Mouse (Mus musculus): ENCODE results near the gene Snx11. TPM values are rescaled to one million over a fixed set of nuclear protein-coding genes. Genes with fewer than 3 reads are reported as not detected.

The Snx11 gene
- polyA plus RNA-seq, 1 experiment from 2014 or later, result 17.8 TPM

DNA sequence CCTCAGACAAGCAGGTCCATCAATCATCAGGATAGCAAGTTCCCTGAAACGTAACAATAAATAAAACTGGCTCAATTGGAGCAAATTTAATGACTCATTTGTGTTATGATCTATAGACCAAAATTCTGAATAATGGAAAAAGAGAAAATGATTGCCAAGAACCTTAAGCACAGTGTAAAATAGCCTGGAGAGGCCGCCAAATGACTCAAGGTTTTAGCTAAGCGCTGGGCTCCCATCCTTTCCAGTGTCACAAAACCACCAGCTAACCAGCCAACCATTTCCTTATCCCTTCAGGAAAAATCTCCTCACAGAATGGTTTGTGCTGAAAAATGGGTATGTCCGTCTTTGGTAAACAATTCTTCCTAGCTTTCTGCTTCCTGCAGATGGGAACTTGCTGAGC, 33.5 kb downstream of the Snx11 start:
- no peaks in the 10 kb centered on the region for H3K9me3 ChIP-seq
- H3K36me3 ChIP-seq, result no peaks in the 10 kb centered on the region
- no peak for DNase-seq (ENCODE audit: low spot score)
- peaks cover 23% of the 10 kb centered on the region for H3K27me3 ChIP-seq (ENCODE audit: insufficient read depth, poor library complexity, severe bottlenecking)
- H3K4me1 ChIP-seq, result no peaks in the 10 kb centered on the region
- WGBS, result 73% methylated on average over 4 of the region's 4 CpGs
- no peak overlapping the region for H3K4me3 ChIP-seq
- H3K27ac ChIP-seq, result no peak overlapping the region

DNA sequence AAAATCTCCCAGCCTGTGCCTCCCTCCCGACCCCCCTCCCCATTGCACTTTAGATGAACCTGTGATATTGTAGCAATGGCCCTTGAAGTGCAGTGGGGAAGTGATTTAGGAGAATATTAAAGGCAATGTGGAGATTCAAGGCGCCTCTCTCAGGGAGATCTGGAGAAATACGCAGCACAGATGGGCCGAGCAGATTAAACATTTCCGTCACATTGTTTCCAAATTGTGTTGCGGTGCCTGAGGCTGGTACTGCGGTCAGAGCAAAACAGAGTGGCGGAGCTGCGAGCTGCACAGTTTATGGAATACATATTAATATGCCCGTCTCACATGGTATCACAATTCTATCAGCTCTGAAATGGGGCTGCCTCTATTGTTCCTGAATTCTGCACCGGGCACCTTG, 34.4 kb downstream of the Snx11 start:
- Histone ChIP-seq H3K4me1 (no peaks in the 10 kb centered on the region), H3K4me3 (no peak overlapping the region), H3K27me3 (ENCODE audit: insufficient read depth, poor library complexity, severe bottlenecking) (peaks cover 29% of the 10 kb centered on the region), H3K9me3 (no peaks in the 10 kb centered on the region), H3K36me3 (no peaks in the 10 kb centered on the region), H3K27ac (no peak overlapping the region)
- DNase-seq (ENCODE audit: low spot score), result no peak
- WGBS, result 73% methylated on average over 11 of the region's 11 CpGs

DNA sequence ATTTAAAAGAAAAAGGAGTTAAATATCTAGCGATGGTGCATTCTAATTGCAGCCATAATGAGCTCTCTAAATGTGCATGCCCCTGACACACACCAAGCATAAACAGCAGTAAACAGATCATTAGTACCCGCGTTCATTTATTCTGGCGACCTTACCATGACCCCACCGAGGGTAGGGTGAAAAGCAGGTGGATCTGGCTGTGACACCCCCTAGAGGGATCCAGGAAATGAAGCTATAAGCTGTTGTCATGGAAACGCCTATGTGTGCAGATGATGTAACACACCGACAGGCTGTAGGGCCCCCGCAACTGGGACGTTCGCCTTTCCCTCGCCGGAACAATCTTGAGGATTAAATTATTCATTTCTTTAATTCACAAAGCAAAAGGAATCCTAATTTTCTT, 35.4 kb downstream of the Snx11 start:
- 54% methylated on average over 12 of the region's 12 CpGs for WGBS
- Histone ChIP-seq H3K27ac (no peak overlapping the region), H3K9me3 (no peaks in the 10 kb centered on the region), H3K4me1 (no peaks in the 10 kb centered on the region), H3K4me3 (no peak overlapping the region), H3K27me3 (ENCODE audit: insufficient read depth, poor library complexity, severe bottlenecking) (peaks cover 35% of the 10 kb centered on the region), H3K36me3 (no peaks in the 10 kb centered on the region)
- no peak for DNase-seq (ENCODE audit: low spot score)

DNA sequence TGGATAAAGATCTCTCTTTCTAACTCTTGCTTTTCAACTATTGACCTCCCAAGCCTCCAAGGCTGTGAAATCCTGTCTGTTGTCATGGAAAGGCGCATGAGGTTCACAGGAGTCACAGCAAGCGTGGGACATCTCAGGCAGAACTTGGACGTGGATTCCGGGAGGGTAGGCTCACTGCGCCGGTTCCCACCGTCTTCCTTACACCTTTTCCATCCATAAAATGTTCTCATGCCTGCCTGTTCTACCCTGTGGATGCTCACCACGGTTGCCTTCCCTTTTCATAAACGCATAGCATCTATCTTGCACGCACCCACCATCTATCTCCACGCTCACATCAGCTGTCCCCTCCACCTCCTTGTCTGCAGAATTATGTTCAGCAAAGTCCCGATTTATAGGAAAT, 36.6 kb downstream of the Snx11 start:
- WGBS, result 70% methylated on average over 12 of the region's 12 CpGs
- Histone ChIP-seq H3K36me3 (no peaks in the 10 kb centered on the region), H3K27ac (no peak overlapping the region), H3K9me3 (no peaks in the 10 kb centered on the region), H3K4me1 (peaks cover 3% of the 10 kb centered on the region; the same call in 1 of the 2 replicates), H3K27me3 (ENCODE audit: insufficient read depth, poor library complexity, severe bottlenecking) (peaks cover 40% of the 10 kb centered on the region), H3K4me3 (no peak overlapping the region)
- no peak for DNase-seq (ENCODE audit: low spot score)

DNA sequence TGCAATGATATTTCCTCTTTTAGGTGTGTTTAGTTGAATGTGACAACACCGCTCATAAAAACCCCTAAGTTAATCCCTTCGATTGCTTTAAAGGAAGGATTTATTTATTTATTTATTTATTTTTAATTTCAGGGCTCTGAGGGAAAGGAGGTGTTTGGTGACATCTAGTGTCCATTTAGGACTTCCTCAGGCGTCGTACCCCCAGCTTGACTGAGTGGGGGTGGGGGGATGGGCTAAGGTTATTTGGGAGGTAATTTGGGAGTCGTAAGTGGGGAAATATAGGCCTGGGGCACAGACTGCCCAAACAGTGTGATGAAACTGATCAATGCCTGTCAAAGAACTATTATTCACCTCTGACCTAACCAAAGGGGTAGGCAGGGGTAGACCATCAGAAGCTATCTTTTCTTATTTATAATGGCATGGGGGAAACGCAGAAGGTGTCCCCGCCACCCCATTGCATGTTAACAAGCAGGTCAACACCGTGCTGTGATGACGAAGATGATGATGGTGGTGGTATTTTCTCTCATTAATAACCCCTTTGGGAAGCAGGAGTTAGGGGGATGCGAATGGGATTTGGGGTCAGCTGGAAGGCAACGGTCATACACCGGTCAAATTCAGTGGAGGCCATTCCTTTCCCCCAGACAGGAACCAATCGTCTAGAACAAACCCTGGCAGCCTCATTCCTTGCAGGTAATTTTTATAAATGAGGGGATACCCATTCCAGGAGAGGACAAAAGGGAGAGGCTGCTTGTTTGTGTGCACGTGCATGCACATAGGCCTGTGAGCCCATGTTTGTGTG, 39.5 kb downstream of the Snx11 start:
- no peaks in the 10 kb centered on the region for H3K36me3 ChIP-seq
- WGBS, result 75% methylated on average over 14 of the region's 14 CpGs
- no peaks in the 10 kb centered on the region for H3K9me3 ChIP-seq
- H3K4me1 ChIP-seq, result peaks cover 3% of the 10 kb centered on the region; the same call in 1 of the 2 replicates
- peaks cover 48% of the 10 kb centered on the region for H3K27me3 ChIP-seq (ENCODE audit: insufficient read depth, poor library complexity, severe bottlenecking)
- no peak for DNase-seq (ENCODE audit: low spot score)
- no peak overlapping the region for H3K27ac ChIP-seq
- H3K4me3 ChIP-seq, result no peak overlapping the region

DNA sequence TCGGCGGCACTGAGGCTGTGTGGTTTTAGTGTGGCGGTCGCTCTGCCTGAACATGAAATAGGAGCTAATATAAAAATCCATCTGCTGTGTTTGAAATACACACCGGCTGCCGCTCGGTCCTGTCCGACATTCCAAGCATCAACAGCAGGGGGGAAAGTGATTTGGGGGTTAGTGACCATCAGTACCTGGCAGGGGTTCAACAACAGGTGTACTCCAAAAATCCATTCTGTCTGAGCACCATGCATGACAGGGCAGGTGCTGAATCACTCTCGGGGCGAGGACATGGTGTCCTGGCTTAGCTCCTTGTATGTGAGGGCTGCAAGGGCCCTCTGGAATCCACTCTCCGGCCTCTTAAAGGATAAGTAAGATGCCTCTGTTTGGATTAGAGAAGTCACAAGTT, 41.0 kb downstream of the Snx11 start:
- H3K36me3 ChIP-seq, result no peaks in the 10 kb centered on the region
- H3K9me3 ChIP-seq, result no peaks in the 10 kb centered on the region
- H3K4me1 ChIP-seq, result peaks cover 3% of the 10 kb centered on the region; the same call in 1 of the 2 replicates
- peak overlapping the region; percentile 46 for H3K4me3 ChIP-seq
- no peak for DNase-seq (ENCODE audit: low spot score)
- H3K27me3 ChIP-seq (ENCODE audit: insufficient read depth, poor library complexity, severe bottlenecking), result peaks cover 38% of the 10 kb centered on the region
- no peak overlapping the region for H3K27ac ChIP-seq
- WGBS, result 16% methylated on average over 11 of the region's 11 CpGs

DNA sequence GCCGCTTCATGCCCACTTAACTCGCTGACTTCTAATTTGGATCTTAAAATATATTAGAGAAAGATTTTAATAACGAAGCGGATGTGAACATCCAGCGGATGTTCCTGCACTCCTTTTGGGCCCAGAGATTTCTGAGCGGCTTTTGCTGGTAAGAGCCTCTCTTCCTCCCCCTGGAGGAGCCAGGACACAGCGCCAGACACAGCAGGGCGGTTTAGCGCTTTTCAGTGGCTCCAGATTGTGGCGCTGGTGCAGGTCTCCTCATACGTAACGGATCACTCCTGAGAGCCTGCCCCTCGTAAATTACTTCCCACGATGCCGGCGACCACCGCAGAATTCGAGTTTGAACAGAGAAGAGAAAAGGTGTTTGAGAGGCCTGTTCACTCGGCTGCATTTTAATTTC, 41.5 kb downstream of the Snx11 start:
- peak overlapping the region; percentile 38; the same call in 1 of the 2 replicates for H3K27ac ChIP-seq
- peak; percentile 87 for DNase-seq (ENCODE audit: low spot score)
- peaks cover 34% of the 10 kb centered on the region for H3K27me3 ChIP-seq (ENCODE audit: insufficient read depth, poor library complexity, severe bottlenecking)
- H3K4me1 ChIP-seq, result peaks cover 3% of the 10 kb centered on the region; the same call in 1 of the 2 replicates
- WGBS, result 2% methylated on average over 19 of the region's 19 CpGs
- H3K4me3 ChIP-seq, result peak overlapping the region; percentile 46
- H3K36me3 ChIP-seq, result no peaks in the 10 kb centered on the region
- H3K9me3 ChIP-seq, result no peaks in the 10 kb centered on the region

DNA sequence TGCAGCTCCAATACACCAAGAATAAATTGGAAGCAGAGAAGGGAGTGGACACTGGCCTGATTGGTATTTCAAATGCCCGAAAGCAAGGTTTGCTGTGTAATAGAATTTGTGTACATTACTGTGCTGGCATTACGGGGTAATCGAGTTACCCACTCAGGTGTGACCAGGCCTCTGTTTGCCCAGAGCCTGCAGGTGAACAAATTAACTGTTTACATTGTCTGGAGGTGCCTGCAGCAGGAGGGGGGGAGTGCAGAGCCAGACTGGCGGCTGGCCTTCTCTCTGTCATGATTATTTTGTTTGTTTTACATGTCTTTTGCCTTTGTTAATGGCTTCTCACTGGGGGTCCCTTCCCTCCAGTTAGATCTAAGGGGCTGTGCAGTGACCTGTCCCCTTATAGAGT, 44.7 kb downstream of the Snx11 start:
- Histone ChIP-seq H3K4me3 (no peak overlapping the region), H3K27me3 (ENCODE audit: insufficient read depth, poor library complexity, severe bottlenecking) (peaks cover 22% of the 10 kb centered on the region), H3K9me3 (no peaks in the 10 kb centered on the region), H3K4me1 (peaks cover 3% of the 10 kb centered on the region; the same call in 1 of the 2 replicates), H3K36me3 (no peaks in the 10 kb centered on the region), H3K27ac (no peak overlapping the region)
- DNase-seq (ENCODE audit: low spot score), result no peak
- WGBS, result 56% methylated on average over 4 of the region's 4 CpGs

DNA sequence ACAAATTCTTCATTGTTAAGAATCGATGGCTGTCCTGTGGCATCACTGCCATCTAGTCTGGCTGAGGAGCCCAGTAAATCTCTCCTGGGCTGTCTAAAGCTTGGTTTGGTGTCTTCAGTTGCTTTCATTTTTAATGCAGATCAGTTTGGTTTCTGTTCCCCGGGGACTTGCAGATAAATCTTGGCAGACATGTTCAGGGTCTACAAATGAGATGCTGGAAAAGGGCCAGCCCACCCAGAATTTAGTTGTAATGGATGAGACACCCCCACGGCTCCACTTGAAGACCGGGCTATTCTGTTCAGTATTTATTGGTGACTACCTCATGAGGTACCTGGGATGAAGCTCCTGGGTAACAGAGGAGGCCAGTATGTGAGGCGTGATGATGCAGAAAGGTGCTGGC, 47.0 kb downstream of the Snx11 start:
- Histone ChIP-seq H3K27me3 (ENCODE audit: insufficient read depth, poor library complexity, severe bottlenecking) (peaks cover 9% of the 10 kb centered on the region; the same call in 1 of the 2 replicates), H3K4me1 (peaks cover 4% of the 10 kb centered on the region; the same call in 1 of the 2 replicates), H3K27ac (no peak overlapping the region), H3K9me3 (no peaks in the 10 kb centered on the region), H3K4me3 (no peak overlapping the region), H3K36me3 (no peaks in the 10 kb centered on the region)
- no peak for DNase-seq (ENCODE audit: low spot score)
- WGBS, result 81% methylated on average over 5 of the region's 5 CpGs

DNA sequence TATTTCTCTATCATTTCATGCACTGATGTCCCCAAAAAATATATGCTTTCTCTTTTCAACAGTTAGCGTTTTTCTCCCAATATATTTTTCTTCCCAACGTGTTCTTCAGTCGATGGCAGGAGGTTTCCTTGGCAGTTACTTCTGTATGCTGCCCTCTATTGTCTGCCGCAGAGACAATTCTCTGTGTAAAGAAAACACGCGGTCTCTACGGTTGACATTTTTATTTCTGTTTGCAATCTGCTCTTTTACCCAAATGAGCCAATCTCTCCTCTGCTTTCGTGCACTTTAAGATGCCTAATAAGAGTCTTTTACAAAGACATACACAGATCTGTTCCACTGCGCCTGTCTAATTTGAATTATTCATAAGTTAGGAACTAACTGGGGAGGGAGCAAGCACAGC, 47.9 kb downstream of the Snx11 start:
- H3K27me3 ChIP-seq (ENCODE audit: insufficient read depth, poor library complexity, severe bottlenecking), result peaks cover 9% of the 10 kb centered on the region; the same call in 1 of the 2 replicates
- peaks cover 6% of the 10 kb centered on the region; the same call in 1 of the 2 replicates for H3K4me1 ChIP-seq
- H3K4me3 ChIP-seq, result no peak overlapping the region
- no peak for DNase-seq (ENCODE audit: low spot score)
- H3K36me3 ChIP-seq, result no peaks in the 10 kb centered on the region
- H3K27ac ChIP-seq, result no peak overlapping the region
- no peaks in the 10 kb centered on the region for H3K9me3 ChIP-seq
- WGBS, result 38% methylated on average over 9 of the region's 9 CpGs

DNA sequence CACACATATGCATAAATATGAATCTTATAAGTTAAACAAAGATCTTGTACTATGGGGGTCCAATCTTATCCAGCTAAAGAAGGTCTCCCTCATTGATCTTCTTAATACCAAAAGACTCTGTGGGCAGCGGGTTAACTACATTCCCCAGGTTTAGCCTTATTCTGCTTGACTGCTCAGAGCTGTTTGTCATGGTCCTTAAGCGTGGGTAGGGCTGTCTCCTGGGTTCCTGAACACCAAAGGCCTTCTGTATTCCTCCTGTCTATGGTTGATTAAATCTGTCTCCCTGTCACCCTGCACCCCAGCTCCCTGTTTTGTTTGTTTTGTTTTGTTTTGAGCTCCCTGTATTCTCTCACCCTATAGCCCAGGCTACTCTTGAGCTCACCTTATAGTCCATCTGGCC, 48.8 kb downstream of the Snx11 start:
- no peak overlapping the region for H3K4me3 ChIP-seq
- H3K9me3 ChIP-seq, result no peaks in the 10 kb centered on the region
- H3K27me3 ChIP-seq (ENCODE audit: insufficient read depth, poor library complexity, severe bottlenecking), result peaks cover 8% of the 10 kb centered on the region; the same call in 1 of the 2 replicates
- no peak overlapping the region for H3K27ac ChIP-seq
- 70% methylated on average over 2 of the region's 2 CpGs for WGBS
- H3K36me3 ChIP-seq, result no peaks in the 10 kb centered on the region
- H3K4me1 ChIP-seq, result peaks cover 6% of the 10 kb centered on the region; the same call in 1 of the 2 replicates
- no peak for DNase-seq (ENCODE audit: low spot score)

DNA sequence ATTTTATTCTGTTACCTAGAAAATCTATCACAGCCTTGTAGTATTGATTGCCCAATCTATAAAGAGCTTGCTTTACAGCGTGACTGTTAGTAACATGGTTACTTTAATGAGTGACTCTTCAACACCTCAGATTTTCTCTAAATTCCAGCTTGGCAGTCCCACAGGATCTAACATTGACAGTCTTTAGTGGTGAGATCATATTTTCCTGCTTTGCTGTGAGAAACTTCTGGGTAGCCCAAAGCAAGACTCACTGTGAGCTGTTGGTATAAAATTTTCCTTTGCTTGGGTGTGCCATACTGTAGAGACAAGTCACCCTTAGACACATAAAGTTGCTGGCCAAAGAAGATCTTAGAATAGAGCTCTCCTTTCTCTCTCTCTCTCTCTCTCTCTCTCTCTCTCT, 51.5 kb downstream of the Snx11 start:
- no peaks in the 10 kb centered on the region for H3K9me3 ChIP-seq
- 39% methylated on average over 1 of the region's 1 CpGs for WGBS
- H3K4me1 ChIP-seq, result peaks cover 6% of the 10 kb centered on the region; the same call in 1 of the 2 replicates
- H3K27me3 ChIP-seq (ENCODE audit: insufficient read depth, poor library complexity, severe bottlenecking), result 0 out of 2 replicates have a peak, but pooled peaks cover under 1% of the 10 kb centered on the region
- no peak overlapping the region for H3K4me3 ChIP-seq
- no peaks in the 10 kb centered on the region for H3K36me3 ChIP-seq
- H3K27ac ChIP-seq, result no peak overlapping the region
- DNase-seq (ENCODE audit: low spot score), result no peak

DNA sequence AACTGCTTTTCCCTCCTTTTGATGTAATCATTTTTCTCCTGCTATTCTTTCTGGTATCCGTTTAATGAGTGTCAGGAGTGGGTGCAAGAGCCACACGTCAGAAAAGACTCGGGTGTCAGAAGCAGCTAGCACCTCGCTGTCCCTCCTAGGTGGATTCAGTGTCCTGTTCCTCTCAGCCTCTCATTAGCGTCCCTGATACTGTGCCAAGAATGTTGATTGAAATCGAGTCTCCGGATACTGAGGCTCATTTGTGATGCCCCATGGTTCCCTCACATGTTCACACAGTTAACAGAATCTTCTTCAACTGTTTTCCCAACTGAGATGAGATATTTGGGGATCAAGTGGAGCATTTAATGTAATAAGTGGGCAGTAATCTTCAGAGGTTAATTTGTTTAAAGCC, 58.8 kb downstream of the Snx11 start:
- no peak overlapping the region for H3K4me3 ChIP-seq
- H3K27me3 ChIP-seq (ENCODE audit: insufficient read depth, poor library complexity, severe bottlenecking), result peaks cover 14% of the 10 kb centered on the region
- no peak overlapping the region for H3K27ac ChIP-seq
- 61% methylated on average over 7 of the region's 7 CpGs for WGBS
- DNase-seq (ENCODE audit: low spot score), result no peak
- H3K4me1 ChIP-seq, result peaks cover 5% of the 10 kb centered on the region; the same call in 1 of the 2 replicates
- H3K36me3 ChIP-seq, result no peaks in the 10 kb centered on the region
- H3K9me3 ChIP-seq, result no peaks in the 10 kb centered on the region
